Mouse (Mus musculus) layer of hippocampus, postnatal 36 days (tissue): ENCODE results near the gene Prss16. TPM values are rescaled to one million over a fixed set of nuclear protein-coding genes. Genes with fewer than 3 reads are reported as not detected.

Source experiments
- DNase-seq, 2 experiments: peaks; one replicate each; pipeline ENCODE4 v3.0.0; 2022
- total RNA-seq, 2 experiments: library from RNA; stranded (reverse); gene quantifications; 2 replicates each; pipeline ENCODE4 v1.2.3; 2021

The Prss16 gene
- total RNA-seq, 2 experiments from 2014 or later = 0.25 to 0.42 TPM

DNA sequence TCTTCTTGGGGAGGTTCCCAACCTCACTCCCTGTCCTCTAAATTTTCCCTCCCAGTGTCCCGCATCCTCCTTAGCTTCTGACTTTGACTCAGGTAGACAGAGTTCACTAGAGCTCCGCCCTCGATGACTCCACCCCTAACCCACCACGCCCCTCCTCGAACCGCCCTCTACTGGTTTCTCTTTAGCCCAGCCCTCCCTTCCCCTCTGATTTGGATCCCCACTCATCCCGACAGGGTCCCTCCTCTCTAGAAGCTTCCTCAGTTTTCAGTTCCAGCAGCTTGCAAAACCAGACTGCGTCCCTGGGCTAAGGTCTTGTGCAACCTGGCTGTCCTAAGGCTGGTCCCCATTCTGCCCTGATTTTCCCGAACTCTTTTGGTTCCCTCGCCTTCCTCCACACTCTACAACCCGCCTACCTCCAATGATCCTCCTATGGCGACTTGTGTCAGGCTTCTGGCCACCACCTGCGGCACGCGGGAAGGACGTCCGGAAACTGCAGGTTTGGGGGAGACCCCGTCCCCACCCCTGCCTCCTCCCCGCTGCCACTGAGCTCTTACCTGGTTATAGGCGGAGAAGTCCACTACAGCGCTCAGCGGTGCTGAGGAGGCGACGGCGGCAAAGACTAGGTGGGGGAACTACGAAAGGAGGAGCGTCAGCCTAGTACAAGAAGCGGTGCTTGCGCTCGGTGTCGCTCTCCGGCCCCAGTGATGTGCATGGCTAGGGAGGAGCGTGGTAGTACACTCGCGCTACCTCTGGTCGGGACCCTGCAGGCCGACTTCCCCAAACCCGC, 3.0 kb downstream of the Prss16 start:
- DNase-seq = peak in 1 of 2 experiments; percentile 32

DNA sequence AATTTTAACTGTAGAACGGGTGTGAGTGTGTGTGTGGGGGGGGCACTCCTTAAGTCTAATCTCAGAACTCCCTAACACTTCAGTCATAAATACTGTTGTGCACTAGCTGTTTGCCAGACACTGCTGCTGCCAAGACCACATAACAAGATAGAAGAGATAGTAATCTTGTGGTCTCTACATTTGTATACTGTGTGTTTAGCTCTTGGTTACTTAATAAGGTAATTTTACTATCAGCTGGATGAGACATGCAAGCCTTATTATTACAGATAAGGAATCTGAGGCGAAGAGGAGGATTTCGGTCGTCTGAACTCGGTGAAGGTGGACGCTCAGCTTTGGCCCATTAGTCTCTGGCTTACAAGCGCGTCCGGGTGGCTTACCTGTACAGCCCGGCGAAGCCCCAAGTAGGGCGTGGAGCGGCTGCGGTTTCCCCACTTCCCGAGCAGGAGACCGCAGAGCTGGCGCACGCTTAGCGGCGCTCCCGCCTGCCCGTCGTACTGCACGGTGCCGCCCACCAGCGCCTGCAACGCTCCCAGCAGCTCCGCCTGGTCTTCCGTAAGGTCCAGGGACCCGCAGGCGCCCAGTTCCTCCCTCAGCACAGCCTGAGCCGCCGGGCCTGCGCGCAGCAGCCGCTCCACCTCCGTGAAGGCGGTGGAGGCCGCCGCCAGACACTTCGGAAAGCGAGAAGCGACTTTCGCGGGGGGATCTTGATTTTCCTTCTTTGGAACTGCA, 3.8 kb downstream of the Prss16 start:
- peak in 1 of 2 experiments; percentile 34 for DNase-seq

DNA sequence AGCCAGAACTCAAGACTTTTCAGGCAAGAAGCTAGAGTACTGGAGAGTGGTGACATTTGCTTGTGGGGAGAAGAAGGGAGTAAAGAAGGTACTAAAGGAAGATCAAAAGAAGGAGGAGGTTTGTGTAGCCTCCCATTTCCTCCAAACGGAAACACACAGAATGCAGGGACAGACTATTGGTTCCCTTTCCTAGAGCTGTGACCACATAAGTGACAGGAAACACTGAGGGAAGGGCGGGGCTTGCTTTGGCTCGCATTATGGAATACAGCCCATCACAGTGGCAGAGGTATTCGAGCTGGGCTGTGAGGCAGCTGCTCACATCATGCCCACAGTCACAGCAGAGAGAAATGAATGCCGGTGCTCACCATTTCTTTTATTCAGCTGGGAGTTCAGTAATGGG, 7.7 kb downstream of the Prss16 start:
- no peak for DNase-seq

DNA sequence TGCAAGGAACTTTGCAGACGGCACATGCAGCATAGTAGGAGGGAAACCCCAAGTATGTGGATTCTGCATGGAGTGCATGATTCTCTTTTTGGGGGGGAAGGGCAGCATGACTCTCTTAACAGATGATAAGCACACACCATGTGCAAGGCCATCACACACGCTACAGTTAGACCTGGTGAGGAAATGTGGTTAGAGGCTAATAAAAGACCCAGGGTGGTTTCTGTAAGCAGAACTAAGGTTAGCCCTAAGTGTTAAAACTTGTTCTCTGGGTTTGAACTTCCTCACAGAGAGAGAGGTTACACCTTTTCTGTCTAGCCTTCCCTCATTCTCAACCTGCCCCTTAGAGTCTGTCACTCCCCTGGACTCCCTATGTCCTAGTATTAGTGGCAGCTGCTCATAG, 8.2 kb downstream of the Prss16 start:
- no peak for DNase-seq

DNA sequence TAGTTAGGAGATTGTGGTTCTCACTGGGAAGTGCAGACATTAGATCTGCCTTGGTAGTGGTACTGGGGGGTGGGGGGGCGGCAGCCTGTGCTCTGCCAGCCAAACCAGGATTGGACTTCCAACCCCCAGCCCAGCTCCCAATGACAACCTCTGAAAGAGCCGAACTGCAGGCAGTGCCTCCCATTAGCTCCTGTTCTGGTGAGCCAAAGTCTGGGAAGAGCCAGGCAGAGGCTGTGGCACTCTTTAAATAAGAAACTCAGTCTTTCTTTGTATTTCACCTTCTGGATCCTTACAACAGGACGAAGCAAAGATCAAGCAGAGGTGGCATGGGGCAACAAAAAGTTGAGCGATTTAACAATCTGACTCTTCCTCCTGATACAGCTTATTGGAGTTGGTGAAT, 10.4 kb downstream of the Prss16 start:
- no peak for DNase-seq

DNA sequence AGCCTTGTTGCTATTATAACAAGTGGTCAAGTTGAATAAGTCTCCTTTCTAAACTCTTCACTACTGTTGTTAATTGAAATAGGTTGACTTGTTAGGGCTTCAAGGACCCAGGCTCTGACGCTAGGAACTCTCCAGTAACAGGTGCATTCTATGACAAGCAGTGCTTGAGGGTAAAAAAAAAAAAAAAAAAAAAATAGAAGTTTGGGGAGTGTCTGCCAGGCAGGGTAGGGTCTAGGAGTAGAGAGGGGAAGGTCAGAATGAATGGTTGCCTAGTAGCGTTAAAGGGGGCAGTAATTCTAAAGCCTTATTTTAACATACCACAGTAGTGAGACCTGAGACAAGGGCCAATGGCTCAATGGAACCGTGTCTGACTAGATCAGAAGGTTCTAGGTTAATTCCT, 11.1 kb downstream of the Prss16 start:
- no peak for DNase-seq

DNA sequence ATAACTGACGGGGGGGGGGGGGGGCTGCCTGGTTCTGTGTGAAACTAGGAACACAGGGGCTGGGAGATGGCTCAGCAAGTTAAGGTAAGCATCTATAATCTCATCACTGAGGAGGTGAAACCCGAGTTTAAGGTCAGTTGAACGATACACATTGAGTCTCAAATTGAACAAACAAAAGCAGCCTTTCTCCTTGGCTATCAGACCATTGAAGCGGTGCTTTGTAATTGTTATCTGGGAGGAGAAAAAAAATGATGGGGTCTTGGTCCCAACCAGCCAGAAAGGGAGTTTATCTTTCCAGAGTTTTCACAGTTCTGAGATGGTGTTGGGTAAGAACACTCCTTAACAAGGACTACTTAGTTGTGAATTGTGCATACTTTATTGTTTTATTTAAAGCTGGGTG, 11.7 kb downstream of the Prss16 start:
- no peak for DNase-seq

DNA sequence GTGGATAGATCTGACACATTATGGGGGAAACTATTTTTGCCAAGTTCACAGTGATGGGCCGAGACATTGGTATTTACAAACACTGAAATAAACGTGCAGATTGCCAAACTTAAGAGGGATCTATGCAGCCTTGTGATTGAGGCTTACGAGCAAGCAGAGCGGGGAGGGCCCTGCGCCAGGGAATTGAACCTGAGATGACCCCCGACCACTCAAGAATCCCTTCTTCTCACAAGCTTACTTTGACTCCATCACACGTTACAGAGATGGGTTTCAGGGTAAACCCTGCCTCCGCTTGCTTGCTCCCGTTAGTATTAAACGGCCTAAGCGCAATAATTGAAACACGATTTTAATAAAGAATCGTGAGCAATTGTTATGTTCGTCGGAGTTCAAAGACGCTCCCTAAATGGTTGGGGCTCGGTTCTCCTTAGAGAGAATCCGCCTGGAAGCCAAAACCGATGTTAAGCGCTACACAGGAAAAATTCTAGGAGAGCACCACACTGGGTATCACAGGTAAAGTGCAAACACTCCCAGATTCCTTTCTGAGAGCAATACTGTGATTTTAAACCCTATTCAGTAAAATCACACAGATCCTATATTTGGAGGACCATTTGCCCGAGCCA, 12.2 kb downstream of the Prss16 start:
- DNase-seq = no peak

DNA sequence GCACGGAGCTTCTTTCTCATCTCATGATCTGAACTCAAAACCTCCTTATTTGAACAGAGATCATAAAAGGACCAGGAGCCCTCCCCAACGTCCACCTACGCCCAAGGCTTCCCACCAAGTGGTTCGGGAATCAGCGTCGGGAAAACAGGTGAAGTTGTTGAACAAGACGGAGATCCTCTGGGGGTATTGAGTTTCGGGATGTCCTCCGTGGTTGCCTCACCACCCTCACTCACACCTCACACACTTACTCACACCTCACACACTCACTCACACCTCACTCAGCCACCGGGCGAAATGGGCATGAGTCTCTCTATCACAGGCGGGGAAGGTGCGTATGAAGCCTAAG, 12.7 kb downstream of the Prss16 start:
- no peak for DNase-seq

DNA sequence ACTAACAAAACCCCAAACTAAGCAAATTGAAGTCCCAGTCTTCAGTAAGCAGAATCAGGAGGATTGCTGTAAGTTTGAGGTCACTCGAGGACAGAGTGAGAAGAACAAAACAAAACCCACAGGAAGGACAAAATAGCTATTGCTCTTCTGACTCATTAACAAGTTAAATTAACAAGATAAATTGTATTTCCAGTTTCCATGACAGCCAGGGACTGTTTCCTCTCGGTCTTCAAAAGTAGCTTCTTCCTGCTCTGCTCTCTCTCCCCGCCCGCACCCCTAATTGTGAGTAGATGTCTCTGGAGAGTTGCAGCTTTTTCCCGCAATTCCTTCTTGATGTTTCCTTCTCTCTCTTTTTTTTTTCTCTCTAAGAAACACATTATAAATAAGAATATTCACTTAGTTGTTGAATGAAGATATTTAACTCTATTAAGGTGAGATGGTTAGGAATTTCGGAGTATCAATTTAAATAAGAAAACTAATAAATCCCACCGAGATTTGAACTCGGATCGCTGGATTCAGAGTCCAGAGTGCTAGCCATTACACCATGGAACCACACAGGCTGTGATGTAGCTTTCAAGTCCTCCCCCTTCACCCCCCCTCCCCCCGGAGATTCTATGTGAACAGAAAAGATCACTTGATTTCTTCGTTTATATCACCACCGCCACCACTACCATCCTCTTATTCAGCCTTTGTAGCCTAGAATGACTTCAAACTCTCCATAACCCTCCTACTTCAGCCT, 13.3 kb downstream of the Prss16 start:
- no peak for DNase-seq

DNA sequence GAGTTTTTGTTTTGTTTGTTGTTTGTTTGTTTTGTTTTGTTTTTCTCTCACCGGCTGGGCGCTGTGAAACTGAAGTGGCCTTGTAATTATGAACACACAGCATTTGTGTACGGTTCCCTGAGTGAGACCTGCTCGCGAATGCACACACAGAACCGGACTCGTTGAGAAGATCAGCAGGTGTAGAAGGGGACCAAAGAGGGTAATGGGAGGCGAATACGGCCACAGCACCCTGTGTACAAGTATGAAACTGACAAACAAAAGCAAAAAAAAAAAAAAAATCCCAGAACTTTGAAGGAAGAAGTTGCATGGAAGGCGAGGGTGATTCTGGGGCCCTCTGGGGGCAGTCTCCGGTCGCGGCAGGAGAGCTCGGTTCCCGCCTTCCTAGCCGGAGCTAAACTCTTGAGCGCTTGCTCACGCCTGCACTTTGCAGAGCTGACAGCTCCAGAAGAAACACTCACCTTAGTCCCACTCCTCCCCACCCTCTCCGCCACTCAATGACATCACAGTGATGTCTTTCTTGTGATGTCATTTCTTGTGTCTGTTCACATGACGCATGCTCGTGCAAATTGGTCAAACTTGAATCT, 14.1 kb downstream of the Prss16 start:
- no peak for DNase-seq

DNA sequence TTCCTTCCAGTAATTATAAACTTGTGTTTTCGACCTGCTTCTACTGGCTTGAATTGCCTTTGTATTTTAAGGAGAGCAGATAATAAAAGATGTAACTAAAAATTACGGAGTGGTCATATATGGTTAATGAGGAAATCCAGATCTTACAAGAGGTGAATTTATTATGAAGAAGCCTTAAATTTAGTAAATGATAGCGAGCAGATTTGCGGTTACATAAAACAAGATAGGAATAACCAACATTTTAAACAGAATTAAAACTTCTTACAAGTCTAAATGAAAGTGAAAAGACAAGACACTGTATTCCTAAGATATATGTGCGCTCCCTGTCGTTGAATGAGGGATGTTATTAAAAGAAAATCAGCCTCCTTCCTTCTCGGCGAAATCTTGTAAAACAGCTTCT, 14.6 kb downstream of the Prss16 start:
- DNase-seq = no peak

DNA sequence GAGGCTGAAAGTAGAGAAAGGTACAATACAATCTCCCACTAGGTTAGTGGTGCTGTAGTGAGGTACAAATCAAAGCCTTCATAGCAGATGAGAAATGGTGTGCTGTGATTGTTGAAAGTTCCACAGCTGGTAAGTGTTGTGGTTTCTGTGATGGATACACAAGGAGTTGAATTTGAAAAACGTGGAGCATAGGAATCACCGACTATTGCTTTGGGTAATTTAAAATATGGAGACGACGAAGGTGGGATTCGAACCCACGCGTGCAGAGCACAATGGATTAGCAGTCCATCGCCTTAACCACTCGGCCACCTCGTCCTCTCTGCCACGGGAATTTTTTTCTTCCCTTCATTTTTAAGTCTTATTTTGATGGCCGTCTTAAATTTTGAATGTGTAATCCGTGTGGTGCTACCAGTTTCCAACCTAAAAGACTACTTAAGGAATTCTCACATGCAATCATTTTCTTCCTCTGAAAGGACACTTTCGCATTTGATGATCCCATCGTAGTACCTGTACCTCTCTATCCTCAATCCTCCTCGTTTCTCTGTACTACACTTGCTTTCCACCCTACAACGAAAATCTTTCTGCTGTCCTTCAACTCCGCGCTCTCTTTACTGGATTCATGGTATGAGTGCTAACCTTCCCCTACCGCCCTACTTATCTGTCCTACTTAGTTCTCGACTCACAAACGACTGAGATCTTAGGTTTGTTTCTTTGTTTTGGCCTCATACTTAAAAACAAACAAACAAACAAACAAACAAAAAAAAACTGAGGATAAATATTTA, 15.4 kb downstream of the Prss16 start:
- peak in 1 of 2 experiments; percentile 41 for DNase-seq

DNA sequence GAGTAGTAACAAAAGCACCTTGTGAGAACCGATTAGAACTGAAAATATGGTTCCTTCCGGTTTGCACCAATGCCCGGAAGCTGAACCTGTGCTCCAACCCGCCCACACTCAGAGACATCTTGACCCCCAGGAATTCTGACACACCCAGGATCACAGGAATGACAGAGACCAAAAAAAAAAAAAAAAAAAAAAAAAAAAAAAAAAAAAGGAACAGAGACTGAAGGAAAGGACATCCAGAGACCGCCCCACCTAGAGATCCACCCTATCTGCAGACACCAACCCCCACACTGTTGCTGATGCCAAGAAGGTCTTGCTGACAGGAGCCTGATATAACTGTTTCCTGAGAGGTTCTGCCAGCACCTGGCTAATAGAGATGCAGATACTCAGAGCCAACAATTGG, 17.0 kb downstream of the Prss16 start:
- no peak for DNase-seq

DNA sequence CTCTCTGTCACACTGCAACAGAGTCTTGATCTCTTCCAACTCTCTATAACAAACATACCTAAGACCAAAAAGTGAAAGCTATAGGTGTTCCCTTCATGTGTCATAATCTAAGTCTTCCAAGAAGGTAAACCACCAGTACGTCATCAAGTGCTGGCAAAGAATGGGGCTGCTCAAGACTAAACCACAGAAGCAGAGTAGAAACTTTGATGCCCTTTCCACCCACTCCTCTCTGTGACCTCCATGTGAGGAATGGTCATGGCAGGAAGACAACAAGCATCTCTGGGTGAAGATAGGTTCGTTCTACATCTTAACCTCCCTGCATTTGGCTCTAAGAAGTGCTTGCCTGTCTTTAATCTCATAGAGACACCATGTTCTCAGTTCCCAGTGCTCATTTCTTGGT, 25.1 kb downstream of the Prss16 start:
- DNase-seq = no peak

DNA sequence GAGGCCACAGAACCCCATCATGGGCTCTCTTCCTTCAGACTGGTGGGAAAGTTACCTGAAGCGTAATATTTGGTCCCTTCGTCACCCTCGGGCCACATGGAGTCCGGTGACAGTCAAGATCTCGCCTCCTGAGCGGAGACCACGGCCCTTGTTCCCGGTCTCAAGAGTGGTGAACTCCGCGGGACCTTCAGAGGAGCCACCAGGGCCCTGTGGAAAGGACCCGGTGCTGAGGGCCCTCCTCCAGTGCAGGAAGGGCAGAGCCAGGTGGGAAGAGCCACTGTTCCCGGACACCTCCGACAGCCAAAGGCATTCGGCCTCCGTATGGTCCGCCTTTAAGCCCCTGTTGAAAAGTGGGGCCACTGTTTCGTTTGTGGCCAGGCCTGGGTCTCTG, 27.7 kb downstream of the Prss16 start:
- no peak for DNase-seq

DNA sequence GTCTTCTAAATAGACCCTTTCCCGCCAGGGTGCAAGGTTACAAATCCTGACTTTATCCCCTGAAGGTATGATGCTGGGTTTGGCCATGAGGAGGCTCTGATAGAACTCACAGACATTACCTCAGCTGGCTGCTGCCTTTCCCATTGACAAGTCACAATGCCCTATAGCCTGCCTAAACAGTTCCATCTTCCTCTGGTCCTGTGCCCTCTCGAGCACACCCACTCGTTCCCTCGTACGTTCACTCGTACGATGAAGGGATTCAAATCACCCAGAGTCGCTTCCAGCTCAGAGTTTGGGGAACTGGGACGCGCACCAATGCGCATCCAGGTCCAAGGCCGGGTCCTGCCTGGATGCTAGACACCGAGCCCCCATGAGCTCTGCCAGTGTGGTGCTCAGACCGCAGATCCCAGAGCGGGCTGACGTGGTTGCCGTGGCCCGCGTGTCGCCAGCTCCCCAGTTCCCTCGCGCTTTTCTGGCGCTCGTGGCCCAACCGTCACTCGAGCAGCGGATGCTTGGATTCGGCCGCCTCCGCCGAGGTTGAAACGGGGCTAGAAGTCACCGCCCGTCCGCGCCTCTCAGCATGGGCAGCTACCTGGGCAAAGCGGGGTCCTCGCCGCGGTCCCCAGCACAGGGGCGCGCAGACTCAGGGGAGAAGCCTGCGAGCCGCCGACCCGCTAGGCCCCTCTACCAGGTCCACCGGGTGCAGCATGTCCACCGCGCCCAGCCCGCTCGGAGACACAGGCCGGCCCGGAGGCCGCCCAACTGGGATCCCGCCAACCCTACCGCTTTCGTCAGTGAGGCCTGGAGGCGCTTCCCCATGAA, 28.4 kb downstream of the Prss16 start, which contains the start of gene Pom121l2:
TSS of gene Pom121l2 (plus strand) at position 214 of the 822 bp plus-strand sequence.
- DNase-seq = peak in 1 of 2 experiments; percentile 19

DNA sequence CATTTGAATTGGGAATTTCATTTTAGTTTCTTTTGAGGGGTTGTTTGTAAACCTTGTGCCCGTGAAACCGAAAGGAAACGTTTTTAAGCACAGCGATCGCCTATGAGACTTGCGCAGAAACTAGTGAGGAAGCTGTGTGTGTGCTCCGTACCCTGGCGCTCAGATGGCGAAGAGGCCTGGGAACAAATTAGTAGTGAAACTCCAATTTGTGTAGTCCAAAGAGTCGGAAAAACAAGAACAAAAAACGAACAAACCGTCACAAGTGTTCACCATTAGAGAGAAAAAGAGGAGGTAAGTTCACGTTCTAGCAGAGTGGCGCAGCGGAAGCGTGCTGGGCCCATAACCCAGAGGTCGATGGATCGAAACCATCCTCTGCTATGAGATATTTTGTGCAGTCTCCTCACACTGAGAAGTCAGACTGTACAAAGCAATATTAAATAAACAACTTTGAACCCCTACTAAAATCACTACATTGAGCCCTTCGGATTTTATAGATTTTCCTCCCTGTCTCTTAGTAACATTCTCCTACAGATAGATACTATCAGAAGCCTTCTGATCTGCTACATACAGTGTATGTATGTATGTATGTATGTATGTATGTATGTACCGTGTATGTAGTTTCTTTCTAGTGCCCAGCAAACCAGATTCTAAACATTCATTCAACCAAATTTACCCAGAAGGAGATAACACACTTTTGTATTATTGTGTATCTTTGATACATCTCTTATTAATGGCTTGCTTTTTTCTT, 34.6 kb downstream of the Prss16 start:
- DNase-seq = peak; percentile 63 to 76

DNA sequence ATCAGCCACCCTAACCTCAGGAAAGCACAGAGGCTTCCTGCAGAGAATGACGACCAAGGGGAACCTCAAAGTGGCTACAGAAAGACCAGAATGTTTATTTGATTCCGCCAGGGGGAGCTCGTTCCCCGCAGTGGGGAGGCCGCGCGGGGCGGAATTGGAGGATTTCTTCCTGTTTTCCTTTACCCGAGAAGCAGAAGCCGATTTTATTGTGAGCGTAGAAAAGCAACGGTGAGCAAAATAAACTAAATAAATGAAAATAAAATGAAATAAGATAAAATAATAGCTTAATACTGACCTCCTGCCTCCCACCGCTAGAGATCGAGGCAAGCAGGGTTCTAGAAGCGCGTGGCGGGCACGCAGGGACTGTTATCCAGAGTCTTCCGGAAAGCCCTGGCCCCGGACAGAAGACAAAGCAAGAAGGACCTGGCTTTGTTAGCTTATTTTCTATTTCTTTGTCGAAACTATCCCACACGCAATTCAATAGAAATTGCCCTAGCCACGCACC, 35.3 kb downstream of the Prss16 start:
- DNase-seq = peak; percentile 88 to 89

DNA sequence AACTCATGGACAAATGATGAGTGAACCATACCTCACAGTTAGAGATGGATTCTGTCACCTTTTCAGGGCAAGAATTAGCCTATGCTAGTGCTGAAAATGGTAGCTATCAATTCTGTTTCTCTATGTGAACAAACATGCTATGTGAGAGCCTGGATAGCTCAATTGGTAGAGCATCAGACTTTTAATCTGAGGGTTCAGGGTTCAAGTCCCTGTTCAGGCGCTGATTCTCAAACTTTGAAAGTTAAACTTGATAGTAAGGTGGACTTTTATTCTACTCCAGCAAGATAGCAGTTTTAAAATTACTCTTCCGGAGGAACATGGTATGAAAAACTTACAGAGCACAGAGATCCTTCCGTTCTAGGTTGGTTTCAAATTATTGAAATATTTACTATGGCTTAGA, 37.9 kb downstream of the Prss16 start:
- DNase-seq = no peak
